Mouse (Mus musculus) megakaryocyte progenitor cell, adult 5-6 weeks (primary cell): ENCODE measurements around the gene Cd180. TPM values are rescaled to one million over a fixed set of nuclear protein-coding genes. Genes with fewer than 3 reads are reported as not detected.

Source experiments
- ATAC-seq: replicated peaks from 2 replicates; pipeline ENCODE4 v1.8.0; 2016; ENCODE audit warnings: mild to moderate bottlenecking, moderate TSS enrichment, inconsistent platforms; ENCODE audit not compliant: poor library complexity
- total RNA-seq, 2 experiments: library from RNA; stranded (forward) in 1 of 2; stranded (reverse) in 1 of 2; fragments of 157-497, 149-512 nt in 1 of 2; fragments of 200-1000 nt in 1 of 2; gene quantifications; 2 replicates each; pipeline versions ENCODE4 v1.2.3 to v1.2.4; 2015 to 2017

Cd180 gene
- 47.1 and 51.5 TPM in 2 replicates for total RNA-seq (2015)
- total RNA-seq (2017): 11.2 and 14.5 TPM in 2 replicates

GRCm38 (mm10) chr13:102693341-102693801, at the start of gene Cd180:
Cd180 (plus strand) TSS chr13:102693558.
- ATAC-seq: peak; percentile 42

- no peak for ATAC-seq
Observed at GRCm38 (mm10) chr13:102644344-102644743, 49.0 kb upstream of the Cd180 start.

DNA sequence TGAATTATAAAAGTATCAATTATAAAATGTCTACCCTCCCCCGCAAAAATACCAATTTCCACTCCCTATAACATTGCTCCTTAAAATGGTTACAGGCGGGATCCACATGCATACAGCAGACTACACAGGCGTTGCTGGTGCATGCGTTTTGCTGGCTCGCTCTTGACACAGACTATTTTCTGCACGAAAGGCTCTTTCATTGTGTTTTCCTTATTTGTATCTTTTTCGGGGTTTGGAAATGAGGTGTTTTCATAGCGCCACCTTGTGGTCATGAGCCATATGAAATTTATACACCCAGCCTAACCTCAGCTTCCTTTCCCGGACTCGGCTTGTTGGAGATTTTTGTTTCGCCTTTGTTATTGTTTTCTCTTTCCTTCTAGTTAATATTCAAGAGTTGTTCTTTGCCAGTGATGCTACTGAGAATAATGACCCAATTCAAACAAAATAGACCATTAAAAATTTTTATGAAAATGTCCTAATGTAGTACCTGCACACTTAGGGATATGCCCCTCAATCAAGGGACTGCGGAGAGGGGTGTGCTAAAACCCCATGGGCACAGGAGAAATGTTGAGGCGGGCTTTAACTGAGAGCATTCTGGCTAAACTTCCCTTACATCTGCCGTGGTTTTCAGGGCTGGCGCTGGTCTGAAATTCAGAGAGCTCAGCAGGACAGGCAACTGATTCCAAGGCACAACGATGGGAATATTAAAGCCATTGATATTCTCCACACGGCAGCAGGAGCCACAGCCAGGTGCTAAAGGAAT, 48.4 kb upstream of the Cd180 start:
- ATAC-seq: peak; percentile 81

DNA sequence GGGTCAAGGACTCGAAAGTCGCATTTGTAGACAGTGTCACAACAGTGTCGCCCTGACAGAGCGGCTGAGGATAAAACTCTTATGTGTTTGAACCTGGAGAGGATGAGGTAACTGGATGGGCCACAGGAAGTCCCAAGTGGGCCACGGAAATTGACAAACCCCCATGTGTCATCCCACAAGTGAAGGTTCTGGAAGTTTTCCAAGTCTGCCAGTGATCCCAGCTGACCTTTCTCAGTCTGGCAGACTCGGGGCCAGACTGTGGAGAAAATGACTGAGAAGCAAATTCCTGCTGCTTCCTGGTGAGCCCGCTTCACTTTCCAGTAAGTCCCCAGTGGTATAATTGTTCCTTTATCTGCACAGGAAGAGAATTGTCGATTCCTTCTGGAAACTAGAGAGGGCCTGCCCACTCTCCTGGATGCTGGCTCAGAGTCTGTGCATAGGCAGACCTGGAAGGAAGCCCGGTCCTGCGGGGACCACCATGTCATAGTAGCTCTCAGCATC, 47.0 kb upstream of the Cd180 start:
- ATAC-seq: peak; percentile 62

DNA sequence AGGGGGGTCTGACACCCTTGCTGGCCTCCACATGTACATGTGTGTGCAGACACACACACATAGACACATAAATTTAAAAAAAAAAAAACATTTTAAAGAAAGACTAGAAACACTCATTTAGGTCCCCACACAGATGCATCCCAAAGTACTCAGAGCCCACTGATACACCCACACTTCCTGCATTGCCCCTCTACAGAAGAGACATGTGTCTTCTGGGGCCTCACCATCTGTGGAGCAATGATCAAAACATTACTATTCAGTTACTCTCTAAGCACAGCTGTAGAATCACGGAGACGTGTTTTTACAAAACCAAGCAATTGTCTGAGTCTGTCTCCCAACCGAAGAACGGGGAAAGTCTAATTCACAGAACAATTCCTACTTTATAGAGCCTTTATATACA, 45.8 kb upstream of the Cd180 start:
- no peak for ATAC-seq

- no peak for ATAC-seq
Observed at GRCm38 (mm10) chr13:102652303-102652889, 41.0 kb upstream of the Cd180 start.

GRCm38 (mm10) chr13:102655071-102655570, 38.2 kb upstream of the Cd180 start:
- ATAC-seq: no peak

DNA sequence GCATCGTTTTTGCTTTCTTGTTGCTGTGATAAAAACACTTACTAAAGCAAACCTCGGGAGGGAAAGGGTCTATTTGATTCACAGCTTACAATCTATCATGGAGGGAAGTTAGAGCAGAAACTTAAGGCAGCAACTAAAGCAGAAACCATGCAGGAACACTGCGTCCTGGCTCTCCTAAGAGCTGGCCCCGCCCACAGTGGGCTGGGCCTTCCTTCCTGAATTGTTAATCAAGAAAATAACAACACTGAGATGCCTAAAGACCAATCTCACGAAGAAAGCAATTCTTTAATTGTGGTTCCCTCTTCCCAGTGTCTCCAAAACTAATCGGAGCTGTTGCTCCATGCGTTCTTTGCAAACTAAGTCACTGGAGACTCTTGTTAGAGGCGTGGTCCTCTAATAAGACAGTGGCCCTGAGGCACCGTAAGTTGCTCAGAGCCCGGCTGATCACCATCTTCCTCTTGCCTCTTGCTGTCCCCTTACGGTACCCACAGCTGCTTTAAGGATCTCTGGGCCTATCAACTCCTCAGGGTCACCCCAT, 37.1 kb upstream of the Cd180 start:
- peak; percentile 68 for ATAC-seq

DNA sequence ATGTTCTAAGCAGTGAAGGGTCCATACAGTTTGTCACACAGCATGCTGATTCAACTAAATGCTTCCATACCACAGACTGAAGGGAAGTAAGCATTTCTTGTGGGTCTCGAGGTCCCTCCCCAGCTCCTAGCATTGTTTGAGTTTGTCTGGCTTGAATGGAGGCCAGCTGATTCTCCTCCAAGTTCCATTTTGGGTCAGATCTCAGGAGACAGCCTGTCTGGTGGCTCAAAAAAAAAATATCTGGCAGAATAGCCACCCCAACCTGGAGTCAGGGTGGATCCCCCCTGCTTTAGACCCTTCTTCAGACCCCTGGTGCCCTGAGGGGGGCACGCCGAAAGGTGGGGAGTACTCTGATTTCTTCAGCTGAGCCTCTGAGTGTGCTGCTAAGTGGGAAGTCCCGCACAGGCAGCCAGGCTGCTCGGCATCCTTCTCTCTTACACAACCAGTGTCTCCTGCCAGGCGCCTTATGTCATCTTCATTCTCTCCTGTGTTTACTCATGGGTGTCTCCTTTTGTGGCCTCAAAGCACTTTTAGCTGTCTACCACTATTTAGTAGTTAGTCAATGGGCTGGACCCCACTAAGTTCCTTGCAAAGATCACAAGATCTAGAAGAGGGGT, 35.0 kb upstream of the Cd180 start:
- peak; percentile 51 for ATAC-seq

DNA sequence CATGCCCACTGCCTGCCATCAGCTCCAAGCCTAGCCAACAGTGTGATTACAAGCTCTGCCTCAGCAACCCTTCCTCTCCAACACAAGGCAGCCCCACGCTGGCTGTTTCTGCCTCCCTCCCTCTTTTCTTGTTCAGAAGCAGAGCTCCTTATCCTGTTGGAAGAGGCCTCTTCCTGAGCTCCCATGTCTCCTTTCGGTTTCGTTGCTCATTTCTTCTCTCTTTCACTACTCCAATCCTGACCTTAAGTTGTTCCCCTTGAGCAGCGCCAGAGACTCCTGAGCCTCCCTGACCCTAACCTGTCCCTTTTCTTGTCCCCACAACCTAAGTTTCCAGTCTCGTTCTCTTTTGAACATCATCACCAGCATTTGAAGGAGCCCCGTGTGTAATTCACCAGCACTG, 29.3 kb upstream of the Cd180 start:
- no peak for ATAC-seq

DNA sequence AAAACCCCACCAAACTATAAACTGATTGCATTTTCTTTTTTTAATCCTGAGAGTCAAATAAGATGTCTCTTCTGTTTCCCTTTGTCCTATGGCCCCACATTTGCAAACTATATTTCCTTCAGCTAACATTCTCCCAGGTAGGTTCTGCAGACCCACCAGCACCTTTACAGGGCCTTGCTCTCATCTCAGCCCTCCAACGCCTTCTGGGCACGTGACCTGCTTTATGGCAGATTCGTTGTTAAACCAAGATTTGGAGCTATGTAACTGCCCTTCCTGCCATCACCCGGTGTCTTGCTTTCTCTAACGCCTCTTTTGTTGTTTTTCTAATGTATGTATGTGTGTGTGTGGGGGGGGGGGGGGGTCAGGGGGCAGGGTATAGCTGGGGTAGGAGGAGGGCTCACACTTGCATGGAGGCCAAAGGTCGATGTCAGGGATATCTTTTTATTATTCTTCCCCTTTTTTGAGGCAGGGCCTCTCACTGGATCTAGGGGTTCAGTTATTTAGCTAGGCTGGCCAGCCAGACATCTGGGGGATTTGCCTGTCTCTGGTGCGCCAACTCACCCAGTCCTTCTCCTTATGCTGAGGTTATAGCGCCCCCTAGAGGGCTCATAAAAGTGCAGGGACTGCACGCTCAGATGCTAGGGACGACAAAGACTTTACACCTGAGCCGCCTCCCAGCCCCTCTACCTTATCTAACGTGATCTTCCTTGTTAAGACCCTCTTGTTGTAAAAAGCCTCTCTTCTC, 28.3 kb upstream of the Cd180 start:
- ATAC-seq: peak; percentile 49

DNA sequence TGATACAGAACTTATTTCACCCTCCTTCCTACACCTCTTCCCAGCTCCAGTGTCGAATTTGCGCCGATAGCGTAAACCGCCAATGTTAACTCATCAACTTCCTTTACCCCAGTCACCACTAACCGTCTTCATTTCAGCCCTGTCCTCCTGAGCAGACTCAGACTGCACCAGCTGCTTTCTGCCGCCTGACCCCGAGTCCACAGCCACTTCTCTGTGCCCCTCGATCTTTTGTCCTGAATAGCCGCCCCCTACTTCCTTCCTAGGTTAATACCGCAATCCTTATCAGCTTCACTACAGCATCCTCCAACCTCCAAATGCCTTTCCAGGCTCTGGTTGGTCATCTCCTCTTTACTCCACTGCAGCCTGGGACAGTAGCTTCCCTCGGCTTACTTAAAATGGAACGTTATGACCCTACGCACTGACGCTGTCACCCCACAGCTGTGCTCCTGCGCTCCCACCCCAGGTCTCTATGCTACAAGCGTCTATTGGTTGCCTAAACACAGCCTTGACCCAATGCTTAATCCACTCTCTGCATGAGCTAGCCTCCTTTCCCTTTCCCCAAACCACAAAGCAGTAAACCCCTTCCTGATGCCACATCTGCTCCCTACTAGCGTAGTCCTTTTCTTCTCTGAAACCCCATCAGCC, 27.6 kb upstream of the Cd180 start:
- peak; percentile 56 for ATAC-seq

- ATAC-seq: peak; percentile 13; the same call in 1 of the 2 replicates
Observed at GRCm38 (mm10) chr13:102666233-102666614, 27.1 kb upstream of the Cd180 start.

GRCm38 (mm10) chr13:102666731-102667130, 26.6 kb upstream of the Cd180 start:
- ATAC-seq: peak; percentile 38

DNA sequence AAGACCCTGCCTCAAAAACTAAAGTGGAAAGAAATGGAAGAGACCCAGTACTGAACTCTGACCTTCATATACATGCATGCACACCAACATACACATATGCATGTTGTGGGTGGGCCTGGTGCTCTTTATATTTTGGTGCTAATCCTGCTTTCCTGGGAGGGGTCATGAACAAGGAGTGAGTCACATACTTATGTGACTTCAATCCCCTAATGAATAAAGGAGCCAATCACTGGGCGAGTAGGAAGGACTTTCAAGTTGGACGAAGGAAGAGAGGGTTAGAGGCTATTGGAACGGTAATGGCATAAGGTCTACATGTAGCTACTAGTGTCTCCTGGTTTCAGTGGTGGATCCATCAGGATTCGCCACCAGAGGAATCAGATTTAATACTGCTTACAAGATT, 26.0 kb upstream of the Cd180 start:
- ATAC-seq: no peak

DNA sequence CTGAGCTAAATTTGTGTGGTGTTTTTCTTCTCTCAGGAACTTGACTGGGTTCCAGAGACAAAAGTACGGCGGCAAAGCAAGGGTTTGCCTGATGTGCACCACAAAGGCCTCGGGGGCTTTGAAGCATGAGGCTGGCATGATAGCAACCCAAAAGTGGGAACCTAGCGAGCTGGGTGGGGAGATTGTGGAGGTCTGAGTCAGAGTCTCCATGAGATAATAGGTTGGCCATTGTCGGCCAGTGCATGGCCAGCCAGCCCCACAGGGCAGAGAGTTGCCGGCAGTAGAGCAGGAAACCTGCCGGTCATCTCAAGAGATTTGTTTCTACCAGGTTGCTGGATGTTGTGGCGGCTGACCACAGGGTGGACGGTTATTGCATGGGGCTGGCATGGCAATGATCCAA, 25.5 kb upstream of the Cd180 start:
- ATAC-seq: 0 out of 2 replicates have a peak, but pooled peaks have one; percentile 1

DNA sequence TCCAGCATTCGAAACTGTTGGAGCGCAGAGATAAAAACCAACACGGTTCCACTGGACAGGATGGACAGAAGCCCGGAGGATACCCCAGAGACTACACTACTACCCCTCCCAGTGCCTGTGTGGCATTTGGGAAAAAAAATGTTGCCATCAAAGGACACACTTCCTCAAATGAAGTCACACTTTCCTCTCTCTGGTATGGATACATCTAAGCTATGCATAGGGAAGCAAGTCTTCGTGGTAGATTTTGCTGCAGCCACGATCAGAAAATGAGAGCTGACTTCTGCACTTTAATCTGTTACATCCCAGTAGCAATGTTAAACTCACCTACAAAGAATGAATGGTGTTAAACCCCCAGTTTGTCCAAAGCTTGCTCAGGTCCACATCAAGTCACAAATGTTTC, 24.4 kb upstream of the Cd180 start:
- 0 out of 2 replicates have a peak, but pooled peaks have one; percentile 4 for ATAC-seq

DNA sequence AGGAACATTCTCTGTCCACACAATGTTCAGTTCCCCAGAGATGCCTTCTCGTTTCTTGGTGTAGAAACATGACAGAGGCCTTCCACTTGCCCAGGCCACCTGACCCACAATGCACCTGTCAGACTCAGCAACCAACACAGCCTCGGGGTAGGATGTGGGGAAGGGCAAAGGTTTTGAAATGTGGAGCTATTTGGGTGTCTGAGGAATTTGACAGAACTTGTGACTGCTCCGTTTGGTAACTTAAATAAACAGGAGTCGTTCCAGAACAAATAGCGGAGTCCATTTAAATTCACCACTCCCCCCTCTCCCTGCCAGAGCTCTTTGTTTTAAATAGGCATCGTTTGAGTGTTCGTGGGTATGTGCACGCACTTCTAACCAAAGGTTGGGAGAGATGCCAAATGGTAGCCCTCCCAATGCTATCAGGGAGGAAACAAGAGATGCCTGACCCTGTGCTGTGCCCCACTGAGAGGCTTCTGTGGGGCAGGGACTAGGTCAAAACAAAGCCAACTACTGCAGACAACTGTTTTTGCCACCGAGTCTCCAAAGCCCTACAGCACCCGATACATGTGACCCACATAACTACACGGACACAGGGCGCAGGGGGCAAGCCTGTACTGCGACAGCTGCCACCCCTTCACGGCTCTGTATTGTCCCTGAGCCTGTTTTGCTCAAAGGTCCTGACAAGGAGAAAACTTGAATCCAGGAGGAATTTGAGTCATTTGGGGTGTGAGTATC, 23.7 kb upstream of the Cd180 start:
- ATAC-seq: no peak

GRCm38 (mm10) chr13:102670503-102670902, 22.9 kb upstream of the Cd180 start:
- ATAC-seq: no peak
